Mouse (Mus musculus) kidney, embryonic 16.5 days (tissue): Measurements from ENCODE around the gene Serac1. TPM values are rescaled to one million over a fixed set of nuclear protein-coding genes. Genes with fewer than 3 reads are reported as not detected.
A peak's percentile ranks its signal among the peaks of the same experiment; 100 is the strongest.

Source experiments
- ATAC-seq: fragments of 200-750 bp; cut with Nextera tagmentation; 2 replicates; pipeline ENCODE4 v1.8.0; 2017; ENCODE audit warnings: moderate TSS enrichment; ENCODE audit not compliant: low FRiP score, low TSS enrichment
- H3K27ac ChIP-seq: fragments of 300-500 bp; sonication (generic); 2 replicates; pipeline ENCODE4 v1.5.1; 2014; ENCODE audit warnings: low read length
- H3K27me3 ChIP-seq: fragments of 300-500 bp; sonication (generic); 2 replicates; pipeline ENCODE4 v1.6.1; 2014; ENCODE audit warnings: low read length, control low read depth, mixed read lengths; ENCODE audit not compliant: insufficient read depth
- H3K36me3 ChIP-seq: fragments of 300-500 bp; sonication (generic); 2 replicates; pipeline ENCODE4 v1.6.1; 2014; ENCODE audit warnings: low read length, control low read depth, mixed read lengths; ENCODE audit not compliant: insufficient read depth
- H3K4me1 ChIP-seq: fragments of 300-500 bp; sonication (generic); 2 replicates; pipeline ENCODE4 v1.6.1; 2014; ENCODE audit warnings: low read length, control low read depth, mixed read lengths; ENCODE audit not compliant: insufficient read depth
- H3K4me2 ChIP-seq: fragments of 300-500 bp; sonication (generic); replicated peaks from 2 replicates; pipeline ENCODE4 v1.6.1; 2014; ENCODE audit warnings: low read depth, low read length
- H3K4me3 ChIP-seq: fragments of 300-500 bp; sonication (generic); 2 replicates; pipeline ENCODE4 v1.5.1; 2014; ENCODE audit warnings: mild to moderate bottlenecking, low read length
- H3K9ac ChIP-seq: fragments of 300-500 bp; sonication (generic); replicated peaks from 2 replicates; pipeline ENCODE4 v1.6.1; 2014; ENCODE audit warnings: low read length
- H3K9me3 ChIP-seq: fragments of 300-500 bp; sonication (generic); 2 replicates; pipeline ENCODE4 v1.6.1; 2016; ENCODE audit warnings: low read length, control low read depth
- WGBS: fragments of 180-500 bp; shearing (Covaris S2); extraction: QIAGEN DNeasy Blood & Tissue Kit; methylation state at CpG from one replicate; pipeline ENCODE4 v1.1.7; 2014; 5-methylcytosine and 5-hydroxymethylcytosine counted together
- polyA plus RNA-seq: library from polyadenylated mRNA; unstranded; fragments of >200 nt; fragmentation: Nextera tagmentation; extraction: Ambion mirVana; gene quantifications from 2 replicates; pipeline ENCODE4 v1.2.1, GENCODE M21; 2015

The Serac1 gene
- polyA plus RNA-seq, 1 experiment from 2014 or later = 5.1 TPM

- Histone ChIP-seq H3K9ac (no peak overlapping the region), H3K27me3 (no peaks in the 10 kb centered on the region), H3K27ac (no peak overlapping the region), H3K36me3 (peaks cover 8% of the 10 kb centered on the region; the same call in 1 of the 2 replicates), H3K4me3 (no peak overlapping the region), H3K4me2 (no peak overlapping the region), H3K9me3 (no peaks in the 10 kb centered on the region), H3K4me1 (peaks cover 20% of the 10 kb centered on the region)
- ATAC-seq = no peak
- WGBS = 91% methylated on average over 4 of the region's 4 CpGs
These were observed 69.9 kb downstream of the Serac1 start for GRCm38 (mm10) chr17:6009606-6010005.

- Histone ChIP-seq H3K4me2 (no peak overlapping the region), H3K4me1 (peaks cover 20% of the 10 kb centered on the region), H3K27ac (no peak overlapping the region), H3K9me3 (no peaks in the 10 kb centered on the region), H3K27me3 (no peaks in the 10 kb centered on the region), H3K4me3 (no peak overlapping the region), H3K9ac (no peak overlapping the region), H3K36me3 (peaks cover 7% of the 10 kb centered on the region; the same call in 1 of the 2 replicates)
- 81% methylated on average over 11 of the region's 11 CpGs for WGBS
- no peak for ATAC-seq
These were observed 71.0 kb downstream of the Serac1 start for GRCm38 (mm10) chr17:6008590-6008989.

- H3K4me3 ChIP-seq = no peak overlapping the region
- WGBS = 82% methylated on average over 9 of the region's 9 CpGs
- ATAC-seq = no peak
- peaks cover 8% of the 10 kb centered on the region for H3K36me3 ChIP-seq
- H3K4me2 ChIP-seq = no peak overlapping the region
- peaks cover 20% of the 10 kb centered on the region for H3K4me1 ChIP-seq
- H3K9ac ChIP-seq = no peak overlapping the region
- H3K27ac ChIP-seq = no peak overlapping the region
- H3K27me3 ChIP-seq = no peaks in the 10 kb centered on the region
- no peaks in the 10 kb centered on the region for H3K9me3 ChIP-seq
These were observed 71.6 kb downstream of the Serac1 start for GRCm38 (mm10) chr17:6007902-6008301.

- no peak overlapping the region for H3K9ac ChIP-seq
- no peak for ATAC-seq
- peaks cover 8% of the 10 kb centered on the region for H3K36me3 ChIP-seq
- H3K4me1 ChIP-seq = peaks cover 20% of the 10 kb centered on the region
- H3K4me3 ChIP-seq = no peak overlapping the region
- no peaks in the 10 kb centered on the region for H3K9me3 ChIP-seq
- no peaks in the 10 kb centered on the region for H3K27me3 ChIP-seq
- no peak overlapping the region for H3K27ac ChIP-seq
- 80% methylated on average over 5 of the region's 5 CpGs for WGBS
- H3K4me2 ChIP-seq = no peak overlapping the region
These were observed 72.3 kb downstream of the Serac1 start for GRCm38 (mm10) chr17:6007101-6007780.

- 19% methylated on average over 14 of the region's 14 CpGs for WGBS
- H3K4me2 ChIP-seq = 0 out of 2 replicates have a peak overlapping the region, but pooled peaks have one; percentile 11
- peak; percentile 75 for ATAC-seq
- H3K4me1 ChIP-seq = peaks cover 20% of the 10 kb centered on the region
- H3K4me3 ChIP-seq = no peak overlapping the region
- H3K9ac ChIP-seq = peak overlapping the region; percentile 46; the same call in 1 of the 2 replicates
- peak overlapping the region; percentile 31 for H3K27ac ChIP-seq
- no peaks in the 10 kb centered on the region for H3K9me3 ChIP-seq
- no peaks in the 10 kb centered on the region for H3K27me3 ChIP-seq
- H3K36me3 ChIP-seq = peaks cover 6% of the 10 kb centered on the region
These were observed 73.7 kb downstream of the Serac1 start for GRCm38 (mm10) chr17:6005638-6006471.

GRCm38 (mm10) chr17:6005246-6005637, 74.3 kb downstream of the Serac1 start:
- 0 out of 2 replicates have a peak overlapping the region, but pooled peaks have one; percentile 11 for H3K4me2 ChIP-seq
- H3K27me3 ChIP-seq = no peaks in the 10 kb centered on the region
- H3K4me3 ChIP-seq = no peak overlapping the region
- ATAC-seq = peak; percentile 82
- no peaks in the 10 kb centered on the region for H3K9me3 ChIP-seq
- H3K36me3 ChIP-seq = peaks cover 3% of the 10 kb centered on the region
- peak overlapping the region; percentile 31; the same call in 1 of the 2 replicates for H3K27ac ChIP-seq
- 14% methylated on average over 13 of the region's 14 CpGs for WGBS
- peaks cover 20% of the 10 kb centered on the region for H3K4me1 ChIP-seq
- peak overlapping the region; percentile 46; the same call in 1 of the 2 replicates for H3K9ac ChIP-seq

- no peak overlapping the region for H3K4me2 ChIP-seq
- H3K4me3 ChIP-seq = no peak overlapping the region
- no peaks in the 10 kb centered on the region for H3K27me3 ChIP-seq
- H3K27ac ChIP-seq = no peak overlapping the region
- no peak for ATAC-seq
- H3K9me3 ChIP-seq = no peaks in the 10 kb centered on the region
- no peak overlapping the region for H3K9ac ChIP-seq
- 95% methylated on average over 6 of the region's 6 CpGs for WGBS
- peaks cover 20% of the 10 kb centered on the region for H3K4me1 ChIP-seq
- H3K36me3 ChIP-seq = peaks cover 3% of the 10 kb centered on the region
These were observed 75.9 kb downstream of the Serac1 start for GRCm38 (mm10) chr17:6003661-6004060.

GRCm38 (mm10) chr17:6002563-6002962, 77.0 kb downstream of the Serac1 start:
- Histone ChIP-seq H3K9me3 (no peaks in the 10 kb centered on the region), H3K27me3 (no peaks in the 10 kb centered on the region), H3K36me3 (peaks cover 3% of the 10 kb centered on the region), H3K4me3 (no peak overlapping the region), H3K27ac (no peak overlapping the region), H3K4me2 (no peak overlapping the region), H3K4me1 (peaks cover 19% of the 10 kb centered on the region), H3K9ac (no peak overlapping the region)
- ATAC-seq = no peak
- WGBS = 94% methylated on average over 6 of the region's 6 CpGs

- H3K4me2 ChIP-seq = no peak overlapping the region
- H3K4me1 ChIP-seq = peaks cover 13% of the 10 kb centered on the region
- no peak for ATAC-seq
- no peaks in the 10 kb centered on the region for H3K9me3 ChIP-seq
- H3K9ac ChIP-seq = no peak overlapping the region
- H3K36me3 ChIP-seq = peaks cover 3% of the 10 kb centered on the region
- no peak overlapping the region for H3K27ac ChIP-seq
- H3K4me3 ChIP-seq = no peak overlapping the region
- no peaks in the 10 kb centered on the region for H3K27me3 ChIP-seq
- 73% methylated on average over 7 of the region's 7 CpGs for WGBS
These were observed 77.7 kb downstream of the Serac1 start for GRCm38 (mm10) chr17:6001836-6002235.

GRCm38 (mm10) chr17:6001389-6001788, 78.2 kb downstream of the Serac1 start:
- H3K4me2 ChIP-seq = no peak overlapping the region
- no peaks in the 10 kb centered on the region for H3K9me3 ChIP-seq
- WGBS = 72% methylated on average over 6 of the region's 6 CpGs
- no peak overlapping the region for H3K4me3 ChIP-seq
- no peak overlapping the region for H3K27ac ChIP-seq
- H3K4me1 ChIP-seq = peaks cover 11% of the 10 kb centered on the region
- no peak for ATAC-seq
- no peak overlapping the region for H3K9ac ChIP-seq
- H3K36me3 ChIP-seq = peaks cover 3% of the 10 kb centered on the region
- no peaks in the 10 kb centered on the region for H3K27me3 ChIP-seq
